Mouse (Mus musculus): ENCODE measurements around the gene Ckb. TPM values are rescaled to one million over a fixed set of nuclear protein-coding genes. Genes with fewer than 3 reads are reported as not detected.
A peak's percentile ranks its signal among the peaks of the same experiment; 100 is the strongest.

Ckb gene
- polyA plus RNA-seq, 1 experiment from 2014 or later: 41.9 TPM

DNA sequence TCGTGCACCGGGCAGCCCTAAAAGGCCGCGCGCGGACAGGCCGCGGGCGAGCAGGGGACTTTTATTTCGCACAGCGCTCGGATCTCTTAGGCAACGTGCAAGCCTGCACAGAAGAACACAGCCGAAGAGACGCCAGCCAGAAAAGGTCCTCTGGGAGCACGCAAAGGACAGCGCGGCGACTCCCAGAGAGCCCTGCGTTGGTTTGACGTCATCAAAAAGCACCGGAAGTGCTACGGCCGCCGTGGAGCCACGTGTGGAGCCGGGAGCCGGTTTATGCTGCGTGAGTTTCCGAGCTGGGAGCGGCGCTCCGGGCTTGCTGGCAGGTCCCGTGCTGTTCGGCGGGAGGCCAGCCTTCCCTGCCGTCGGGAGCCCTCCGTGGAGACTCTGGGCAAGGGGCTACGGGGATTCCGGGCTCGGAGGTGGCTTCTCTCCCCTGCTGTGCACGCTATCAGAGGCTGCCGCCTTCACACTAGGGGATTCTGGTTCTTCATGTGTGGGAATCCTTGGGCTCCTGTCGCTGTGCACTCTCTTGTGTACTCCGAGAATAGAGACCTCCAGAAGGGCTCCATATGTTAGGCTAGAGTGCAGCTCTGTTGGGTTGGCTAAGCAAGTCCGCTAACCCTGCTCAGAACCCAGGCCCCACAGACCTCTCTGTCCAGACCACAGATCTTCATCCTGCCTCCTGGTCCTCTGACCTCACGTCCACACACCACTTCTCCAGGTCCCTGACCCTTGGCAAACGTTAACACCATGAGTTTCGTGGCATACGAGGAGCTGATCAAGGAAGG is 5.9 kb upstream of the Ckb start, which contains the start of gene Trmt61a:
Trmt61a (plus strand) TSS at position 224 of the 788 bp plus-strand sequence.
- peaks cover 29% of the 10 kb centered on the region for H3K27me3 ChIP-seq
- no peaks in the 10 kb centered on the region for H3K9me3 ChIP-seq (replicated peaks)
- WGBS (ENCODE audit: insufficient replicate concordance): under 1% methylated on average over 51 of the region's 51 CpGs
- peak within 1 kb of the TSS; percentile 74 for H3K27ac ChIP-seq (replicated peaks)
- H3K4me3 ChIP-seq (replicated peaks): peak within 1 kb of the TSS; percentile 83
- peaks cover 20% of the 10 kb centered on the region; the same call in 1 of the 2 replicates for H3K36me3 ChIP-seq (replicated peaks)
- peaks cover 33% of the 10 kb centered on the region for H3K4me1 ChIP-seq (replicated peaks)
- peak; percentile 80 for ATAC-seq (ENCODE audit: insufficient read depth)
- H3K4me2 ChIP-seq: peak within 1 kb of the TSS; percentile 78
- peak within 1 kb of the TSS; percentile 62 for H3K9ac ChIP-seq

DNA sequence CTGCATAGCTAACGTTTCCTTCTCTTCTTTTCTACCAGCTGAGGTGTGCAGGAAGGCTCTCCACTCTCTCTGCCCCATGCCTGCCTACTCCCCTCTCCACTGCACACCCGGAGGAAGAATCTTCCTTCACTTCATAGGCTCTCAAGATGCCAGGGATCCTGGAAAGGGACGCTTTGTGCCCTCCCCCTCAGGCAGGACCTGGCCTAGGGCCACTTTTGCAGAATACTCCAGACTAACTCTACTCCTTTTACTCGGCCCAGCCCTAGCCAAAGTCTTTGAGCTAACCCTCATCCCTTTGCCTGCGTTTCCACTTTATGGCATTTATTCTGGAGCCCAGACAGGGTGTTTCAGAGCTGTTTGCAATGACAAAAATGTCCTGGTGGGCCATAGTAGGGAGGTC is 5.3 kb upstream of the Ckb start:
- Histone ChIP-seq H3K36me3 (replicated peaks) (peaks cover 16% of the 10 kb centered on the region; the same call in 1 of the 2 replicates), H3K9me3 (replicated peaks) (no peaks in the 10 kb centered on the region), H3K27ac (replicated peaks) (peak overlapping the region; percentile 74), H3K4me1 (replicated peaks) (peaks cover 37% of the 10 kb centered on the region), H3K27me3 (peaks cover 35% of the 10 kb centered on the region), H3K9ac (peak overlapping the region; percentile 62), H3K4me3 (replicated peaks) (peak overlapping the region; percentile 83), H3K4me2 (peak overlapping the region; percentile 78)
- WGBS (ENCODE audit: insufficient replicate concordance): 29% methylated on average over 5 of the region's 5 CpGs
- peak; percentile 8; the same call in 1 of the 2 replicates for ATAC-seq (ENCODE audit: insufficient read depth)

GRCm38 (mm10) chr12:111675797-111676580 is 3.9 kb upstream of the Ckb start:
- no peak for ATAC-seq (ENCODE audit: insufficient read depth)
- Histone ChIP-seq H3K4me2 (no peak overlapping the region), H3K4me3 (replicated peaks) (no peak overlapping the region), H3K4me1 (replicated peaks) (peaks cover 52% of the 10 kb centered on the region), H3K27ac (replicated peaks) (0 out of 2 replicates have a peak overlapping the region, but pooled peaks have one; percentile 7), H3K36me3 (replicated peaks) (0 out of 2 replicates have a peak, but pooled peaks cover 4% of the 10 kb centered on the region), H3K27me3 (peaks cover 49% of the 10 kb centered on the region), H3K9ac (no peak overlapping the region), H3K9me3 (replicated peaks) (no peaks in the 10 kb centered on the region)
- 41% methylated on average over 6 of the region's 6 CpGs for WGBS (ENCODE audit: insufficient replicate concordance)

DNA sequence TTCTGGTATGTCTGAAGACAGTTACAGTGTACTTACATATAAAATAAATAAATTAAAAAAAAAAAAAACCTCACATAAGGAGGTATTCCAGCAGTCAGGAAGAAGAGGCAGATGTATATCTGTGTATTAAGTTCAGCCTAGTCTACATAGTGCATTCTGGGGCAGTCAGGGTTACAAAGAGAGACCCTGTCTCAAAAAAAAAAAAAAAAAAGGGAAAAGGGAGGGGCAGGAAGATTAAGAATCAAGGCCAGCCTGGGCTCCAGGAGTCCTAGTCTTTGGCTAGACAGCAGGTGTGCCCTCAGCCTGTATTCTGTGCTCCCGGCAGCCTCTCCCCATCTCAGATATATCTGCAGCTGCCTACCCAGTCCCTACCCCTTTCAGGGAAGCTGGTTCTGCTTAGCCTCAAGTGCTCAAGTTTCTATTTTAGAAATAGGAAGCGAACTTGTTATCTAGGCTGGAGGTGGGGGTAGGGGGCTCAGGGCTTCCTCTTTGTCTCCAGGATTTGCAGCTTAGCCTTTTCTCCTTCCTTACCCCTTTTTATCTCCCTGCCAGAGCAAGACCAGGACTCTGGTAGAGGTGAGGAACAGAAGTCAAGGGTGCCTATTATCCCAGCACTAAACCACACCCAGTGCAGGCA is 2.8 kb upstream of the Ckb start:
- Histone ChIP-seq H3K36me3 (replicated peaks) (no peaks in the 10 kb centered on the region), H3K9me3 (replicated peaks) (no peaks in the 10 kb centered on the region), H3K27me3 (peaks cover 60% of the 10 kb centered on the region), H3K4me3 (replicated peaks) (no peak overlapping the region), H3K4me1 (replicated peaks) (peaks cover 62% of the 10 kb centered on the region), H3K27ac (replicated peaks) (no peak overlapping the region), H3K9ac (no peak overlapping the region), H3K4me2 (no peak overlapping the region)
- 24% methylated on average over 2 of the region's 2 CpGs for WGBS (ENCODE audit: insufficient replicate concordance)
- no peak for ATAC-seq (ENCODE audit: insufficient read depth)

- Histone ChIP-seq H3K9ac (no peak overlapping the region), H3K9me3 (replicated peaks) (no peaks in the 10 kb centered on the region), H3K4me3 (replicated peaks) (peak overlapping the region; percentile 47), H3K27ac (replicated peaks) (no peak overlapping the region), H3K4me2 (peak overlapping the region; percentile 67), H3K27me3 (peaks cover 78% of the 10 kb centered on the region), H3K36me3 (replicated peaks) (no peaks in the 10 kb centered on the region), H3K4me1 (replicated peaks) (peaks cover 56% of the 10 kb centered on the region)
- whole genome bisulfite sequencing (ENCODE audit: insufficient replicate concordance): 10% methylated on average over 12 of the region's 12 CpGs
- no peak for ATAC-seq (ENCODE audit: insufficient read depth)
Measured at GRCm38 (mm10) chr12:111672581-111672980, 443 bp upstream of the Ckb start.

DNA sequence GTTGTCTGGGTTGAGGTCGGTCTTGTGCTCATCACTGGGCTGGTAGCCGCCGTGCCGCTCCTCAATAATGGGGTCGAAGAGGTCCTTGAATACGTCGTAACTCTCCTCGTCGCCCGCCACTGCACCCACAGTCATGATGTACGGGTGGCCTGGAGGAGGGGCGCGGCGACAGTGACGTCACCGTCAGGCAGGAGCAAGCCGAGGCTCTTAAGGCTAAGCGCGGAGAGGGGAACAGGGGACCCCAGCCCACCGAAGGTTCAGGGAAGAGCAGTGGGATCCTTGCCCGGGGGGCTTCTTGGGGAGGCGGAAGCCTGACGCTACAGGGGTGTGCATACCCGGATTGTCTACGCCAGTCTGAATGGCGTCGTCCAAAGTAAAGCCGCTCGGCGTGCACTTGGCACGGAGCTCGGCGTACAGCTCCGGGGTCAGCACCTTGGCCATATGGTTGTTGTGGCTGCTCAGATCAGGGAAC is 671 bp downstream of the Ckb start:
- no peak overlapping the region for H3K27ac ChIP-seq (replicated peaks)
- H3K9me3 ChIP-seq (replicated peaks): no peaks in the 10 kb centered on the region
- peaks cover 50% of the 10 kb centered on the region for H3K4me1 ChIP-seq (replicated peaks)
- no peak for ATAC-seq (ENCODE audit: insufficient read depth)
- peaks cover 82% of the 10 kb centered on the region for H3K27me3 ChIP-seq
- no peak overlapping the region for H3K9ac ChIP-seq
- peak overlapping the region; percentile 47 for H3K4me3 ChIP-seq (replicated peaks)
- whole genome bisulfite sequencing (ENCODE audit: insufficient replicate concordance): under 1% methylated on average over 34 of the region's 34 CpGs
- no peaks in the 10 kb centered on the region for H3K36me3 ChIP-seq (replicated peaks)
- H3K4me2 ChIP-seq: peak overlapping the region; percentile 67

GRCm38 (mm10) chr12:111670976-111671375 is 1.2 kb downstream of the Ckb start:
- Histone ChIP-seq H3K4me1 (replicated peaks) (peaks cover 50% of the 10 kb centered on the region), H3K27ac (replicated peaks) (no peak overlapping the region), H3K4me3 (replicated peaks) (peak overlapping the region; percentile 47), H3K9me3 (replicated peaks) (no peaks in the 10 kb centered on the region), H3K36me3 (replicated peaks) (no peaks in the 10 kb centered on the region), H3K27me3 (peaks cover 82% of the 10 kb centered on the region), H3K9ac (no peak overlapping the region), H3K4me2 (peak overlapping the region; percentile 67)
- no peak for ATAC-seq (ENCODE audit: insufficient read depth)
- under 1% methylated on average over 35 of the region's 35 CpGs for WGBS (ENCODE audit: insufficient replicate concordance)

DNA sequence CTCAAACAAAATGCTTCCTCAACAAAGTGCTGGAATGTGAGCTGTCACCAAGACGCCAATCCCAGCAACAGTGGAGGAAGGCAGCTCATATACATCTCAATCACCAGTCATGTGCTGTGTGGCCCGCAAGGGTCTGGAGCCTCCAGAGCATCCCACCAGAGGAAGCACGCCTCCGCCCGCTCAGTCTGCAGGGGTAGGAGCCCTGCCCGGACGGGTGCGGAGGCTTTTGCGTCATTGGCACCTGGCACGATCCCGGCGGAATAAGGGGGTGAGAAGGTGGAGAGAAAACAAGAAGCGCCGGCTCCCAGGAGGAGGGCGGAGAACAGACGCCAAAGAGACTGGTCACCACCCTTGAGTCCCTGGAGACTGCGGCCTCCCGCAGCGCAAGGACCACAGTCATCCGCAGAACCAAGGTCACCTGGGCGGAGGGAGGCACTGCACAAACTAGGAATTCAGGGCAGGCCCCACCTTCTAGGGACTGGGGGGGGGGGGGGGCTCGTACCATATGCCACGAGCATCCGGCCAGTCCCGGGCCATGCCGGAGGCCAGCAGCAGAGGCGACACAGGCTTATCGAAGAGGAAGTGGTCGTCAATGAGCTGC is 1.7 kb downstream of the Ckb start:
- Histone ChIP-seq H3K4me1 (replicated peaks) (peaks cover 49% of the 10 kb centered on the region), H3K9me3 (replicated peaks) (no peaks in the 10 kb centered on the region), H3K36me3 (replicated peaks) (no peaks in the 10 kb centered on the region), H3K4me3 (replicated peaks) (peak overlapping the region; percentile 47), H3K9ac (no peak overlapping the region), H3K4me2 (peak overlapping the region; percentile 67), H3K27me3 (peaks cover 77% of the 10 kb centered on the region), H3K27ac (replicated peaks) (no peak overlapping the region)
- ATAC-seq (ENCODE audit: insufficient read depth): no peak
- WGBS (ENCODE audit: insufficient replicate concordance): 14% methylated on average over 29 of the region's 29 CpGs

DNA sequence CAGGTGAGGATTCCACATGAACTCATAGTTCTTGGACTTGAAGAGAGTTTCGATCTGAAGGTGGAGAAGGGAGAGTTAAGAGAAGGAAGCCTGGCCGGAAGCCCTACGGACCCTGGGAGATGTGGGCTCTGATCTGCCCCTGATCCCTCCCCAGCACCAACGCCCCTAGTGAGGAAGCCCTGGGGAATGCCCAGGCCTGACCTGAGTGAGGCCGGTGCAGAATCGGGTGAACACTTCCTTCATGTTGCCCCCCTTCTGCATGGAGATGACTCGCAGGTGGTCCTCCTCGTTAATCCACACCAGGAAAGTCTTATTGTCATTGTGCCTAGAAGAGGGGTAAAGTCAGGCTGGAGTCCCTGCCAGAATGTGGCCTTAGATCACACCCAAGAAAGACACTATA is 2.2 kb downstream of the Ckb start:
- H3K27me3 ChIP-seq: peaks cover 71% of the 10 kb centered on the region
- no peak for ATAC-seq (ENCODE audit: insufficient read depth)
- no peak overlapping the region for H3K27ac ChIP-seq (replicated peaks)
- no peak overlapping the region for H3K4me2 ChIP-seq
- no peaks in the 10 kb centered on the region for H3K9me3 ChIP-seq (replicated peaks)
- 58% methylated on average over 8 of the region's 8 CpGs for whole genome bisulfite sequencing (ENCODE audit: insufficient replicate concordance)
- no peaks in the 10 kb centered on the region for H3K36me3 ChIP-seq (replicated peaks)
- no peak overlapping the region for H3K4me3 ChIP-seq (replicated peaks)
- H3K9ac ChIP-seq: no peak overlapping the region
- H3K4me1 ChIP-seq (replicated peaks): peaks cover 44% of the 10 kb centered on the region

- Histone ChIP-seq H3K9me3 (replicated peaks) (no peaks in the 10 kb centered on the region), H3K27ac (replicated peaks) (peak overlapping the region; percentile 21), H3K4me2 (peak overlapping the region; percentile 56), H3K27me3 (peaks cover 65% of the 10 kb centered on the region), H3K4me3 (replicated peaks) (no peak overlapping the region), H3K36me3 (replicated peaks) (no peaks in the 10 kb centered on the region), H3K9ac (no peak overlapping the region), H3K4me1 (replicated peaks) (peaks cover 42% of the 10 kb centered on the region)
- ATAC-seq (ENCODE audit: insufficient read depth): peak; percentile 12; the same call in 1 of the 2 replicates
- WGBS (ENCODE audit: insufficient replicate concordance): 68% methylated on average over 23 of the region's 23 CpGs
Measured at GRCm38 (mm10) chr12:111669000-111669788, 2.9 kb downstream of the Ckb start.
